Mouse (Mus musculus) left cerebral cortex, adult 18-20 months (tissue): ENCODE results near the gene Gnaq. TPM values are rescaled to one million over a fixed set of nuclear protein-coding genes. Genes with fewer than 3 reads are reported as not detected.
"Not testable (repeated sequence)": the region's sequence is repeated elsewhere in the genome, so short reads cannot be mapped to it uniquely, and the experiment has no call there.

Experiments used
- DNase-seq, 2 experiments: peaks; one replicate each; pipeline ENCODE4 v3.0.0; 2021 to 2022; ENCODE audit warnings: low spot score in 2 of 2, mixed read lengths in 1 of 2
- total RNA-seq, 2 experiments: library from RNA; stranded (reverse); gene quantifications; 2 replicates each; pipeline ENCODE4 v1.2.3; 2021

The Gnaq gene
- total RNA-seq, 2 experiments from 2014 or later: 156 to 160 TPM

GRCm38 (mm10) chr19:16254881-16255280 lies 122.2 kb downstream of the Gnaq start:
- DNase-seq: no peak

DNA sequence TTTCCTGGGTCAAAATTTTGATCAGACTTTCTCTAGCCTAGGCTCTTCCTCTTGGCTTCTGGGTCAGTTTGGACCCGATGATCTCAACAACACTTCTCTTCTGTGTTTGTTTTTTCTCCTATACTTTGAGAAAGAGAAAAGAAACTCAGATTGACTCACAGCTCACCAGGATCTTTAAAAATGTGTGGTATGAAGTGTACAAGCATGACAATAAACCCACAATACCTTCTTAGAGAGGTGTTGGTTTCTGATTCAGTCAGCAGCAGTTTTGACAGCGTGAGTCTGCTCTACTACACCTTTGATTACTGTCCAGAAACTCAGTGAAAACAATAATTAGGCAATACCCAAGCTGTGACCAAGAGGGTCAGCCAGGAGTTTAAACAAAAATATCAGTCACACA lies 122.7 kb downstream of the Gnaq start:
- no peak for DNase-seq

- DNase-seq: no peak
These were observed 126.2 kb downstream of the Gnaq start for GRCm38 (mm10) chr19:16258766-16259355.

- DNase-seq: peak in 1 of 2 experiments; percentile 30
These were observed 127.3 kb downstream of the Gnaq start for GRCm38 (mm10) chr19:16259786-16260434.

DNA sequence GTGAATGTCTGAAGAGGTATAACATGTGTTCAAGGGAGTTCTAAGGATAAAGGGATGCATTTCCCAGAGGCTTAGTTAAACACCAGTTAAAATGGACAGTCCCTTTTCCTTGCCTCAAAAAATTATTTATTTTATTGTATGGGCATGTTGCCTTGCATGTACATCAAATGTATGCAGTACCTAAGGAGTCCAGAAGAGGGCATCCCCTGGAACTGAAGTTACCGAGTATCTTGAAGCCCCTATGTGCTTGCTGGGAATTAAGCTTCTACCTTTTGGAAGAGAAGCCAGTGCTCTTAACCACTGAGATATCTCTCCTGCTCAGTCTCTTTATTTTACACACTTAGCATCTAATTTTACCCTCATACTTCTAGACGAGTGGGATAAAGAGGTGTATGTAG lies 127.8 kb downstream of the Gnaq start:
- DNase-seq: no peak

DNA sequence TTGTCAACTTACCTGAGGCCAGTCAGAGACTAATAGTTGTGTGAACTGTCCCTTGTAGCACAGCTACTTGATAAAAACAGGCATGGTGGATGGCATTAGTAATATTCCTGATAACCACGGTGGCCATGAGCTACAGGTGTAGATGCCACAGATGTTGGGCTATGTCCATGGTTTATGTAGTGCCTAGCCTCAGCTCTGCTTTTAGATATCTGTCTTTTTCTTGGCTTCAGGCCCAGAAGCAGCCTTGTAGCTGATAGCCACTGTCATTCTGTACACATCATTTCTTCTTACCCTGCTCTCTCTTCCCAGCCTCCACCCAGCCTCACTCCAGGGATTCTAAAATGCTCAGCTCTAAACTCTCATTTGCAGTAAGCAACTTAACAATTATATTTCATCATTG lies 128.3 kb downstream of the Gnaq start:
- no peak for DNase-seq

GRCm38 (mm10) chr19:16261631-16262030 lies 129.0 kb downstream of the Gnaq start:
- DNase-seq: no peak

DNA sequence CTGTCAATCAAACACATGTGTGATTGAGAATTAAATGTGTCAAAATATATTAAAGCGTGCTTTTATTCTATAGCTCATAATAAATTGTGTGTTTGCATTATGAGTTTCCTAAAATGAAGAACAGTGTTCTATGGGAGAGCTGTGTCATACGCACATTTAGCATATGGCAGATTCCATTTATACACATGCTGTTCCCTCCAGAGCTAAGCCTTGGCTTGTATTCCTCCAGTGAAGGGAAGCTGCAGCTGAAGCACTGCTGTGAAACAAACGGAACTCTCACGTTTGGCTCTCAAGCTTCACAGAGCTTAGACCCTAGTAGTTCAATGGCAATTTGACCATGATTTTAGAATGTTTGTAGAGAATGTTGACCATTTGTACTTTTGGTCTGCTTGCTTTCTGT lies 129.7 kb downstream of the Gnaq start:
- DNase-seq: peak; percentile 45

DNA sequence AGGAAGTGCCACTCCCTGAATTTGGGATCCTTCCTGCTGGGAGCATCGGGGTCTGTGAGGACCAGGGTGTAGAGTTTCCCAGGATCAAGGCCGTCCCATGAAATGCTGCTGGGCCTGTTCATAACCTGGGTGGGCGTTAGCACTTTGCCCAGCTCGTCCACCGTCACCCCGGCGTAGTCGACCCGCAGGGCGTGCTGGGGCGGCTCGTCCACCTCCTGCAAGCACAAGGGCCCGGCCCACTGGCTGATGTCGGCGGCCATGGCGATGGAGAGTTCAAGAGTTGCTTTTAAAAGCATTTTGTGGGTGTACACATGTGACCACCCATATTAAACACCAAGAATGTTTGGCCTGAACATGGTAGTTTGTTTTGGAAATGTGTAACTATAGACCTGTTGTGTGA lies 134.7 kb downstream of the Gnaq start:
- DNase-seq: not testable (repeated sequence)

GRCm38 (mm10) chr19:16270236-16270635 lies 137.6 kb downstream of the Gnaq start:
- DNase-seq: no peak

DNA sequence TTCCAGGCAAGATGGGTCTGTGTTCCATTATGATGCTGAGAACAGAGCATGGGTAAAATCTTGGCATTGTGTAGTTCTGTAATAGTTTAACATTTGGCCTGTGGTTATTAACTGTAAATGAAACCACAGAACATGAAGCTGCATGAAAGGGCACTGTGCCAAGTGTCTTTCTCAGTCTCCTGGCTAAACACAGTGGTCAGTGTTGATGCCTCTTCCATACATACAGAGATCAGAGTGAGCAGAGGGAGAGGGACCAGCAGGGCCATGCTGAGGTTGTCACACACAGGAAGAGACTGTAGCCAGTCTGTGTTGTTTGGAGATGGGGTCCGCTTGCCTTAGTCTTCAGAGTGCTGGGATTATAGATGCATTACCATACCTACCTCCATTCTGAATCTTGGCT lies 138.4 kb downstream of the Gnaq start:
- no peak for DNase-seq

GRCm38 (mm10) chr19:16273021-16273420 lies 140.4 kb downstream of the Gnaq start:
- DNase-seq: no peak

- no peak for DNase-seq
These were observed 147.6 kb downstream of the Gnaq start for GRCm38 (mm10) chr19:16280231-16280630.

DNA sequence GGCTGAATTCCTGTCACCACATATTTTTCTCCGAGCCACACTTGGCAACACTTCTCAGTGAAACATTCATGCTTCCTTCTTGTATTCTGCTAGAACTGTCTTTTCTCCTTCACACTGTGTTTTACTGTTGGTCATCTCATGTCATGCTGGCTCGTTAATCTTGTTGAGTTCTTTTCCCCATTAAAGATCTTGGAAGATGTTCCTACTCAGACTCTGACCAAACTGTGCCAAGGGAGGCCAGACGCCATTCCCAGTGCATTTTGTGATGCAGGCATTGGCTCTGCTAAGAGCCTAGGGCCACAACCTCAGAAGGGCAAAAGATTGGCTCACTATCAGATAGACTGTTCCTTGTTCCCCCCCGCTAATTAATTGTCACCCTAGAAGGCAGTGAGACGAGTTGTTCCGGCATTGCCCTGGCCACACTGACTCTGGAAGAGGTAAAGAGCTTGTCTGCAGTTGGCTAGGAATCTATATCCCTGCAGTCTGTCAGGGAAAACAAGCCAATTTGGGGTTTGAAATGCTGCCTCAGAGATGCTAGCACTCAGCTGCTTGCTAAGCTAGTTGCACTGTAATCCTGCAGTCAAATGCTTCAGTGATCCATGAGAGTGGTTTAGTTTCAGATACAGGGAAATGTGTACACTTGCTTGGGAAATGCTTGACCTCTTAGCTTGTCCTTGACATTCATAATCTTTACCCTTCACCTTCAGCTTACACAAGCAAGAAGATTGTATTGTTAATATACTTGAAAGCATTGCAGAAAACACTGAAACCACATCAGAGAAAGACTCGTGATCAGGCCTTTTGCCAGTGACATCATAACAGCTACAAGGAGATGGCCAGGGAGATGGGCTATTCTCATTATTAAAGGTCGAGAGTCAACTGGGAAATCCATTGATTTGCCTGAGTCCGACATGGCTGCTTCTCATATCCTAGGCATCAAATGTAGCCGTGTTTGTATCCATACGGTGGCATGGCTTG lies 152.7 kb downstream of the Gnaq start:
- no peak for DNase-seq

DNA sequence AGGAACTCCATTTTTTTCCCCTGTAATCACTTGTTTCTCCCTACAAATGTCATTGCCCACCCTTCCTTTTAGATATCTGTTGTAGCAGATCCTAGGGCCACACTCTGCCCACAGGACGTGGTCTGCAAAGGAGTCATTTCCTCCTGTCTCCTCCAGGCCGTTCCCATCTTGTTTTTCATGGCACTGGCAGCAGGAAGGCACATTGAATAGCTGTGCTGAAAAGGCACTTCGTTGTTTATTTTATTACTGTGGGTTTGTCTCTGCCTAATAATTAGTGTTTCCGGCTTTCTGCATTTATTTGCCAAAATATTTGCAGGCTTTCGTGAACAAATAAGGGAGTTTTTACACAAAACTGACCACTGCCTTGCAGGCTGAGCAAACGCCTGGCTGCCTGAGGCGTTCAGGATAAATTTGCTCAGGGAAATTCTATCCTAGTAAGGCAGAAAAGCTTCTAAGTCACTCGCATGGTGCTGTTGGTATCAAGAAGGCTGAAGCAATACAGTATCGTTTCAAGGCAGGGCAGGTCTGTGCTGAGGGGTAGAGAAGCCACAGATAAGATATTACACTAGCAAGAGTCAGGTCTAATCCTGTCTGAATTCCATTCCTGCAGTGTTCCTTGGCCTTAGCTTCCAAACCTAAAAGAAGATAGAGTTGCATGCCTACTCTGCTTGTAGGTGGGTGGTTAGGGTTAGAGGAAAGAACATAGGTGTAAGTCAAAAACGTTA lies 154.0 kb downstream of the Gnaq start:
- no peak for DNase-seq

DNA sequence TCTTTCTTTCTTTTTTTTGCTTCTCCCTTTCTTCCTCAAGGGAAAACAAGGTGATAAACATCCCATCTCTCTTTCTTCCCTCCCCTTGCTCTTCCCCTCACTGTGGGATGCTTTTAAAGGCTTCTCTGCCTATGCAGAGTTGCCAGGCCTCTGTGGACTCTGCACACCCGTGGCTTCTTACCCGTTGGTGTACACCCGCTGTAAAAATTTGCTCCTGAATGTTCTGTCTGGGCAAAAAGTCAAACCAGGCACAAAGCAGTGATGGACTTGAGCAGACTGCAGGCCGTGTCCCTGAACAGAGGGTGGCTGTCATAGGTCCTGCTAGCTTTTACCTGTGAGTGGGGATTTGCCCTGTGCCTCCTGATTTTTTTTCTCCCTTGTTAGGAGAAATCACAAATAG lies 154.7 kb downstream of the Gnaq start:
- DNase-seq: no peak

GRCm38 (mm10) chr19:16287971-16288370 lies 155.3 kb downstream of the Gnaq start:
- DNase-seq: no peak

DNA sequence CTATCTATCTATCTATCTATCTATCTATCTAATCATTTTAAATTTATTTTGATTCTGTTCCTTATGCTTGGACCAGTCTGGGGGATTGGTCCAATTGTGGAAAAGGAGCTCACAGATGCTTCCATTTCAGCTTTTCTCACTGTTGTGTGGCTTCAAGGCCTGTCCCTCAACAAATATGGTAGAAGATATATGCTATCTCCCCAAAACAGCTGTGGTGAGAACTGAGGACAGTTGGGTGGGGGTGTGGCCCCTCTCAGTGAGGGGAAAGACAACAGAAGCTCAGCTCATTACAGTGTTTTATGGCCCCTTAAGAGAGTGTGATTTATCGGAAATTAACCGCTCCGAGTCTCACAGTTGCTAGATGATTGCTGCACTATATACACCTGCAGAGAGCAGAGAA lies 158.5 kb downstream of the Gnaq start:
- DNase-seq: no peak

DNA sequence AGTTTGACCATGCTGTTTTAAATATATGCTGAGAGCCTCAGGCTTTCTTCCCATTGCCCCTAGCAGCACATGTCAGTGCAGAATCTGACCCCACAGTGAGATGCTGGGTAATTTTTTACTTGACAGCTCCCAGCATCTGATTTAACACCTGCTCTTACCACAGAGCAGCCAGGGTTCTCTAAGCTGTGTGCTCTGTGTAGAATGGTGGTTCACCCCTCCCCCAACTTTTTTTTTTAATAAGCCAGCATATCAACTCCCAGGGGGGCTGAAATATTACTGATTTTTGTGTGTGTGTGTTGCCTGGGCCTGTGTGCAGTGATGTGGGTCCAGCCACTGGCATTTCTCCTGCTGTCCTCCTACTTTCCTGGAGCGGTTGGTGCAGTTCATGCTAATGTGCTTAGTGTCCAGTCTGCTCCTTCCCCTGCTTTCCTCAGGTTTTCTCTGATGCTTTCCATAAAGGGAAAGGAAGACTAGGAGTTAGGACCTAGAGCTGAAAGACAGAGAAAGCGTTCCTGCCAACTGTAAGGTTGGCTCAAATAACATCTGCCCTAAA lies 159.5 kb downstream of the Gnaq start:
- no peak for DNase-seq

DNA sequence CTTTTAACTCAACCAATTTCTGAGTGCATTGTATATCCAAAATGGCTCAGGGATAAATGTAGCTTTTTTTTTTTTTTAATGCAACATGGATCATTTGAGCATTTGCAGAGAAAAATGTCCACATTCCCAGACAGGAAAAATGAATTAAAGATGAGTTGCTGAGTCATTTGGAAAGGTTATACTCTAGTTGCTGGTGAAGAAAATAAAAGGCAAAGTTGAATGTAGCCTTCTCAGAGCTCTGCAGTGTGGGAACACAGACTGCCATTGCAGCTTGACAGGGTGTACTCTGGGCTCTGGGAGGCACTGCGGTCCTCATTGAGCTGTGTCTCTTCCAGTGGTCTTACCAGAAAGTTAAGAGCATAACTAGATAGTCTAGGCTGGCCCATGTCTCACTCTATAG lies 160.3 kb downstream of the Gnaq start:
- no peak for DNase-seq

GRCm38 (mm10) chr19:16300413-16300812 lies 167.8 kb downstream of the Gnaq start:
- no peak for DNase-seq
